Mouse (Mus musculus): Measurements from ENCODE around the gene Ccnt1. TPM values are rescaled to one million over a fixed set of nuclear protein-coding genes. Genes with fewer than 3 reads are reported as not detected.
A peak's percentile ranks its signal among the peaks of the same experiment; 100 is the strongest.

The Ccnt1 gene
- polyA plus RNA-seq, 1 experiment from 2014 or later, result 64.7 TPM

DNA sequence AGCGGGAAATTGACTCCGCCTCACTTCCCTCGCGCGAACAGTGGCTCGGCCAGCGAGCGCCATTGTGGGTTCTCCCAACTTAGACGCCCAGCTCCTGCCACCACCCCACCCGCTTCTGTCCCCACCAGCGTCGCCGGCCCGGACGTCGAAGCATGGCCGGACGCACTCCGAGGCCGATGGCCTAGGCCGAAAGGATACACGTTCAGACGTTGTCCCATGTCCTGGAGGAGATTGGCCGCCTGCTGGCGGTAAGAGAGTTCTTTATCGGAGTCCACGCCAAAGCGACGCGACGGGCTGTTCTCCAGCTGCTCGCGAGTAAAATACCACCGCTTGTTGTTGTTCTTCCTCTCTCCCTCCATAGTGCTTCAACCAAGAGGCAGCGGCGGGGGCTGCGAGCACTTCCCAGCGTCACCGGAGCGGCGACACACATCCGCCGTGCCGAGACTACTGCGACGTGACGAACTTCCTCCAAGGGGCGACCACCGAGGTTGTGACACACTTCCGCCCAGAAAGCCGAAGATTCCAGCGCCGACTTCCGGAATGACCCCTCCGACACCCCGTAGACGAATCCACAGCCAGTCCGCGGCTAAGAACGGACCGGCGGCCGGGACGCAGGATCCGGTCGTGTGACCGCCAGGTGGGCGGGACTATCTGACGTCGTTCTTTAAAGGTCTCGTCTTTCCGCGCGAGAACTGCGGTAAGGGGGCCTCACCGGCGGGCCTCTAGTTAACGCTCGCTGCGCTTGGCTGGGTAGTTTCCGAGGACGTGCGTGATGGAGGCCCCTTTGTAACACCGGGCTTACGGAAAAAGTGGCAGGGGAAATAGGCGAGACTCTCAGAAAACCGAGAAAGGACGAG, 3.2 kb downstream of the Ccnt1 start:
- Histone ChIP-seq H3K27me3 (no peaks in the 10 kb centered on the region), H3K4me1 (replicated peaks) (peaks cover 41% of the 10 kb centered on the region), H3K4me2 (peak overlapping the region; percentile 96), H3K36me3 (peaks cover 8% of the 10 kb centered on the region; the same call in 1 of the 2 replicates), H3K4me3 (peak overlapping the region; percentile 93), H3K27ac (replicated peaks) (peak overlapping the region; percentile 96), H3K9ac (peak overlapping the region; percentile 91), H3K9me3 (no peaks in the 10 kb centered on the region)
- ATAC-seq (ENCODE audit: low FRiP score, low read depth), result peak; percentile 98
- under 1% methylated on average over 88 of the region's 88 CpGs for WGBS

DNA sequence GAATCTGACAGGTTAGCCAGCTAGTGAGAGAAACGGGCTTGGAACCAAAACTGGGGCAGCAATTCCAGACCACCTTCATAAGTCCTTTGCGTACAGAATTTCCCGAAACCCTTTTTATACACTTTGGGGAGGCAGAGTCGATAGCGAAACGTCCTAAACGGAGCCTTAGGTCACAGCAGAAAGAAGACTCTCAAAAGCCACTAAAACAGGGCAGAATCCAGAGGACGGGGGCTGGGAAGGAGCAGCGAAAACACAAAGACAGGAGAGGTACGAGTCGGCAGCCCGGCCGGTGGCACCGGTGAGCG, 3.8 kb downstream of the Ccnt1 start:
- ATAC-seq (ENCODE audit: low FRiP score, low read depth), result no peak
- under 1% methylated on average over 15 of the region's 15 CpGs for WGBS
- H3K4me2 ChIP-seq, result peak overlapping the region; percentile 96

DNA sequence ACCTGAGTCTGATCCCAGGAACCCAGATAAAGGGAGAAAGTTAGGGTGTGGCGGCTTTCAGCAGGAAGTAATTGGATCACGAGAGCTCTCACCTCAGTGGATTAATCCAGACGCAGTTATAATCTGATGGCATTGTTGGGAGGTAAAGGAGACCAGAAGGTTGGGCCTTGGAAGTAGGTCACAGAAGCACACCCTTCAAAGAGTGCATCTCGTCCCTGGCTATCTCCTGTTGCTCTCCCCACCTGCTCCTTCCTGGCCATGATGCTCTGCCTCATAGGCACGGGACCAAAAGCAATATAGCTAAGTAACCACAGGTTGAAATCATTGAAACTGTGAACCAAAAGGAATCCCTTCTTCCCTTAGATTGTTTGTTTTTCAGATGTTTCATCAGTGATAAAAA, 13.5 kb downstream of the Ccnt1 start:
- no peak for ATAC-seq (ENCODE audit: low FRiP score, low read depth)

More for the DNA sequence above, 3.8 kb downstream of the Ccnt1 start:
- peak overlapping the region; percentile 86 for H3K9ac ChIP-seq
- H3K9me3 ChIP-seq, result no peaks in the 10 kb centered on the region
- H3K27ac ChIP-seq (replicated peaks), result peak overlapping the region; percentile 89
- H3K36me3 ChIP-seq, result peaks cover 8% of the 10 kb centered on the region; the same call in 1 of the 2 replicates
- H3K27me3 ChIP-seq, result no peaks in the 10 kb centered on the region
- peaks cover 41% of the 10 kb centered on the region for H3K4me1 ChIP-seq (replicated peaks)
- H3K4me3 ChIP-seq, result peak overlapping the region; percentile 93

DNA sequence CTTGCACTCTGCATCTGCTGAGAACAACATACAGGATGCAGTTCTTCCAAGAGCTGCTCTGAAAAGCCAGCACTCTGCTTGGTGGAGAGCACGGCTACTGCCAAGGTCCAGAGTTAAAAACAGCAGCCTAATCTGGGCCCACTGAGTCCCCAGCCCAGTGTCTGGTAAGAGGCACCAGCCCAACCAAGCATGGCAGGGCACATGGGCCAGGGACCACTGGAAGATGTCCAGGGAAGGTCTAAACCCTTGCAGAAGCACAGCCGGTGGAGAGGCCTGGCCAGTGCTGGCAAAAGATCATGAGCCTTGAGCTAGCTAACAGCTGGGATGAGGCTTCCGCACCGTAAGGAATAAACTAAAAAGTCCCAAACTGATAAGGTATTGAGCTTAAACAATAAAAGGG, 14.8 kb downstream of the Ccnt1 start:
- Histone ChIP-seq H3K36me3 (peaks cover 63% of the 10 kb centered on the region), H3K4me3 (no peak overlapping the region), H3K27me3 (no peaks in the 10 kb centered on the region), H3K9me3 (no peaks in the 10 kb centered on the region), H3K27ac (replicated peaks) (no peak overlapping the region), H3K4me1 (replicated peaks) (no peaks in the 10 kb centered on the region), H3K9ac (no peak overlapping the region), H3K4me2 (no peak overlapping the region)
- 90% methylated on average over 4 of the region's 4 CpGs for WGBS
- ATAC-seq (ENCODE audit: low FRiP score, low read depth), result no peak

More for the DNA sequence above, 13.5 kb downstream of the Ccnt1 start:
- H3K27ac ChIP-seq (replicated peaks), result no peak overlapping the region
- H3K4me1 ChIP-seq (replicated peaks), result no peaks in the 10 kb centered on the region
- no peaks in the 10 kb centered on the region for H3K9me3 ChIP-seq
- no peak overlapping the region for H3K4me3 ChIP-seq
- peaks cover 50% of the 10 kb centered on the region for H3K36me3 ChIP-seq
- no peaks in the 10 kb centered on the region for H3K27me3 ChIP-seq
- WGBS, result 92% methylated on average over 5 of the region's 5 CpGs
- no peak overlapping the region for H3K4me2 ChIP-seq
- no peak overlapping the region for H3K9ac ChIP-seq

DNA sequence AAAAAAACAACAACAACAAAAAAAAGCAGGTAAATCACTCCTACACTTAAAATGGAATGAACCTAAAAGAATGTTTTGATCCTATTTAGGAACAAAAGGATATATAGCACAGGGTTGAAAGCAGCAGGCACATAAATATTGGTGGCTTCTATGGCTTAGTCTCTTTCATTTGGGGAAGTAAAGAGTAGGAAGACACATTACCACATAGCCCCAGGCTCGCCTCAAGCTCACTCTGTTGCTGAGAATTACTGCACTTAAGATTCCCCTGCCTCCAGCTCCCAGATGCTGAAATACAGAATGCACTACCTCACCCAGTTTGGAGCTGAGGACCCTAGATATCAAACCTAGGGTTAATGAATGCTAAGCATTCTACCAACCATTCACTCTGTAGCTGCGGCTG, 18.0 kb downstream of the Ccnt1 start:
- Histone ChIP-seq H3K9me3 (no peaks in the 10 kb centered on the region), H3K9ac (no peak overlapping the region), H3K4me3 (no peak overlapping the region), H3K27me3 (no peaks in the 10 kb centered on the region), H3K4me2 (no peak overlapping the region), H3K36me3 (peaks cover 72% of the 10 kb centered on the region), H3K4me1 (replicated peaks) (no peaks in the 10 kb centered on the region), H3K27ac (replicated peaks) (no peak overlapping the region)
- 91% methylated on average over 2 of the region's 2 CpGs for WGBS
- ATAC-seq (ENCODE audit: low FRiP score, low read depth), result no peak

DNA sequence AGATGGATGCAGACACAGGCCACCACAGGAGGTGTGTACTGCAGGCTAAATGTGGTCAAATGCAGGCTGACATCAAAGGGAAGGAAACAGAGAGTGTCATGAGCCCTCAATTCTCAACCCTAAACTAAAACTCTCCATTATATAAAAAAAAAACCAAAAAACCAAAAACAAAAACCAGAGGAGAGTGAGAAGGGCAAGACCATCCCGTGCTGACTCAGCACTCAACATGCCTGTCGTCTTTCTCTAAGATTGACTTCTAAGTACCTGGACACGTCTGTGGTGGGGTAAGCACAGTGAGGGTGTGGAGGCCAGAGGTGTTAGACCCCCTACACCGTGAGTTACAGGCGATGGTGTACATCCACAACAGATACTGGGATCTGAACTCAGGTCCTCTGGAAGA, 23.9 kb downstream of the Ccnt1 start:
- Histone ChIP-seq H3K27ac (replicated peaks) (no peak overlapping the region), H3K9ac (no peak overlapping the region), H3K4me1 (replicated peaks) (no peaks in the 10 kb centered on the region), H3K36me3 (peaks cover 82% of the 10 kb centered on the region), H3K27me3 (no peaks in the 10 kb centered on the region), H3K4me2 (no peak overlapping the region), H3K9me3 (no peaks in the 10 kb centered on the region), H3K4me3 (no peak overlapping the region)
- ATAC-seq (ENCODE audit: low FRiP score, low read depth), result no peak
- 93% methylated on average over 5 of the region's 5 CpGs for WGBS

DNA sequence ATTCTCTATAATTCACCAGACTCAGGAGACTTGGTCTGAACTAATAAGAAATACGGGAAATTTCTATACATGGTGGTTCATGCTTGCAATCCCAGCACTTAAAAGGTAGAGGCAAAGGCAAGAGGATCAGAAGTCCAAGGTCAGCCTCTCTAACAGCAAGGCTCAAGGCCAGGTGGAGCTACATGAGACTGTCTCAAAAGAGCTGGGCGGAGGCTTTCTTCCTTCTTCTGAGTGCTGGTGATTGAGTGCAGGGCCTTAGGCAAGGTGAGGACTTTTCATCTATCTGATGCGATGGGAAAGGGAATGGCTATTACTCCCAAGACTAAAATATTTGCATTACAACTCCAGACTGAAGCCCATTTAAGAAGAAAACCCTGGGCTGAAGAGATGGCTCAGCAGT, 25.6 kb downstream of the Ccnt1 start:
- peaks cover 73% of the 10 kb centered on the region for H3K36me3 ChIP-seq
- no peaks in the 10 kb centered on the region for H3K4me1 ChIP-seq (replicated peaks)
- H3K4me3 ChIP-seq, result no peak overlapping the region
- ATAC-seq (ENCODE audit: low FRiP score, low read depth), result no peak
- H3K9ac ChIP-seq, result no peak overlapping the region
- H3K4me2 ChIP-seq, result no peak overlapping the region
- H3K27ac ChIP-seq (replicated peaks), result no peak overlapping the region
- H3K27me3 ChIP-seq, result no peaks in the 10 kb centered on the region
- 94% methylated on average over 3 of the region's 3 CpGs for WGBS
- H3K9me3 ChIP-seq, result no peaks in the 10 kb centered on the region

DNA sequence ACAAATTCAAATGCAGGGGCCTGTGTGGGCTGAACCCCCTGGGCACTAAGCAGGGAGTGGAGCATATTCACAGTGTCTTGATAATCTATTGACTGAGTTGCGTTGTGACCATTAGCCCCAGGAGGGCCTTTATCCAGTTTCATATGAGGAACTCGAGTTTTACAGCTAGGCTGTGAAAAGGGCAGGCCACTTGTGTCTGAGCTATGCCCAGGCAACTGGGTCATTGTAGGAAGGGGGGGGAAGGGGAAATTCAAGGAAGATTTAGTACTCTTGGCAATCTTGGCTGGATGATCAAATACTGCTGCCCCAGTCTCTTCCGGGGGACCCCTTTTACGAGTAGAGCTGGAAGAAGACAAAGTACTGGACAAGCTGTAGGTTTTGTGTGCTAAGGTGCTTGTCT, 27.4 kb downstream of the Ccnt1 start:
- Histone ChIP-seq H3K27me3 (no peaks in the 10 kb centered on the region), H3K4me2 (no peak overlapping the region), H3K9ac (no peak overlapping the region), H3K27ac (replicated peaks) (no peak overlapping the region), H3K4me1 (replicated peaks) (no peaks in the 10 kb centered on the region), H3K4me3 (no peak overlapping the region), H3K9me3 (no peaks in the 10 kb centered on the region), H3K36me3 (peaks cover 59% of the 10 kb centered on the region)
- ATAC-seq (ENCODE audit: low FRiP score, low read depth), result no peak
- 82% methylated on average over 4 of the region's 4 CpGs for WGBS

DNA sequence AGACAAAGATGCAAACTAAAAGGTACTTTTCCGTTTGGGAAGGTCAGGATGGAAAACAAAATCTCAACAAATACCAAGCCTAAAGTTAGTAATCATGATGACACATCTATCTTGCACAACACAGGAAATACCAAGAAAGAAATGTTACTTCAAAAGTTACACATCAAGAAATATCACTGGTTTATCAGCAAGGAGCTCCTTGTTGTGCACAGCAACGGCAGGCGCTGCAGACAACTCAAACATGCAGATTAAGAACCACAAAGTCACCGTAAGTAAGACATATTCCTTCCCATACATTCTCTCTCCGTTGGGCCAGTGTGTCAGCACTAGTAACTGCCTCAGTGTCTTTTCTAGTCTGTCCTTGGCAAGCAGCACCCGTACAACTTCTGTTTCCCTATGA, 29.7 kb downstream of the Ccnt1 start:
- ATAC-seq (ENCODE audit: low FRiP score, low read depth), result no peak
- WGBS, result 90% methylated on average over 6 of the region's 6 CpGs
- H3K27me3 ChIP-seq, result no peaks in the 10 kb centered on the region
- no peak overlapping the region for H3K4me2 ChIP-seq
- no peak overlapping the region for H3K4me3 ChIP-seq
- H3K9me3 ChIP-seq, result no peaks in the 10 kb centered on the region
- peaks cover 43% of the 10 kb centered on the region for H3K36me3 ChIP-seq
- no peak overlapping the region for H3K27ac ChIP-seq (replicated peaks)
- H3K9ac ChIP-seq, result no peak overlapping the region
- no peaks in the 10 kb centered on the region for H3K4me1 ChIP-seq (replicated peaks)

DNA sequence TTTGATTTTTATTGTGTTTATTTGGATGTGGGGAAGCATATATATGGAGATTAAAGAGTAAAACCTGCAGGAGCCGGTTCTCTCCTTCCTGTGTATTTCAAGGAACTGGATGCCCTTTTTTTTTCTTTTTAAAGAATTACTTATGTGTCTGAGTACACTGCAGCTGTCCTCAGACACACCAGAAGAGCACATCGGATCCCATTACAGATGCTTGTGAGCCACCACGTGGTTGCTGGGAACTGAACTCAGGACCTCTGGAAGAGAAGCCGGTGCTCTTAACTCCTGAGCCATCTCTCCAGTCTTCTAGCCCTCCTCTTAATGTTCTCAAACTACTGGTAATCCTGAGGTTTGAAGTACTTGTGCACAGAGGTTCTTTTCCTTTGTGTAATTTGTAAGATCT, 32.8 kb downstream of the Ccnt1 start:
- peaks cover 15% of the 10 kb centered on the region for H3K36me3 ChIP-seq
- no peak for ATAC-seq (ENCODE audit: low FRiP score, low read depth)
- WGBS, result 75% methylated on average over 4 of the region's 4 CpGs

DNA sequence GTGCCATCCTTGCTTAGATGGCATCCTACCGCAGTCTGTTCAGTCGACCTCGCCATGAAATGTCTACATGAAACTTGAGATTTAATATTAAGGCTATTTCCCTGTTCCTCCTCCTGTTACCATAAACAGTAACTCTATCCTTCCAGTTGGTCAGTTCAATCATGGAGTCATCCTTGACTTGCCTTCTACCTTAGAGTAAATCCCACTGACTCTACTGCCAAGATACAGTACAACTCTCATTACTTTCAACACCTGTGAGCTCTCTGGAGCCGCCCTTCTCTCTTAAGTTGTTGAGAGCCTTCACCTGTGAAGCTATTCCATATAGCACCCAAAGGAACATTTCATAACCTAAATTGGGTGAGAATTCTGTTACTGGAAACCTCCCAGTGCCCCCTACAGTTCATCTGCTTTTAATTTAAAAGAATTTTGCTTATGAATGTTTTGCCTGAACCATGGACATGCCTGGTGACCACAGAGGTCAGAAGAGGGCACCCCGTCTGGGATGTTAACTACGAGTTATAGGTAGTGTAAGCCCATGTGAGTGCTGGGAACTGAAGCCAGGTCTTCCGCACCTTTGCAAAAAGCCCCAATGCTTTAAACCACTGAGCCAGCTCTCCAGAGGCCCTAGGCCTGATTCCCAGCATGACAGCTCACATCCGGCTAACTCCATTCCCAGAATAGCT, 33.8 kb downstream of the Ccnt1 start:
- no peaks in the 10 kb centered on the region for H3K27me3 ChIP-seq
- H3K9ac ChIP-seq, result no peak overlapping the region
- H3K27ac ChIP-seq (replicated peaks), result no peak overlapping the region
- ATAC-seq (ENCODE audit: low FRiP score, low read depth), result no peak
- 89% methylated on average over 8 of the region's 8 CpGs for WGBS
- no peak overlapping the region for H3K4me3 ChIP-seq
- H3K9me3 ChIP-seq, result no peaks in the 10 kb centered on the region
- peaks cover 12% of the 10 kb centered on the region for H3K4me1 ChIP-seq (replicated peaks)
- H3K4me2 ChIP-seq, result no peak overlapping the region
- peaks cover 9% of the 10 kb centered on the region for H3K36me3 ChIP-seq

More for the DNA sequence above, 32.8 kb downstream of the Ccnt1 start:
- Histone ChIP-seq H3K4me2 (no peak overlapping the region), H3K4me1 (replicated peaks) (peaks cover 2% of the 10 kb centered on the region), H3K9me3 (no peaks in the 10 kb centered on the region), H3K27me3 (no peaks in the 10 kb centered on the region), H3K4me3 (no peak overlapping the region), H3K9ac (no peak overlapping the region), H3K27ac (replicated peaks) (no peak overlapping the region)

DNA sequence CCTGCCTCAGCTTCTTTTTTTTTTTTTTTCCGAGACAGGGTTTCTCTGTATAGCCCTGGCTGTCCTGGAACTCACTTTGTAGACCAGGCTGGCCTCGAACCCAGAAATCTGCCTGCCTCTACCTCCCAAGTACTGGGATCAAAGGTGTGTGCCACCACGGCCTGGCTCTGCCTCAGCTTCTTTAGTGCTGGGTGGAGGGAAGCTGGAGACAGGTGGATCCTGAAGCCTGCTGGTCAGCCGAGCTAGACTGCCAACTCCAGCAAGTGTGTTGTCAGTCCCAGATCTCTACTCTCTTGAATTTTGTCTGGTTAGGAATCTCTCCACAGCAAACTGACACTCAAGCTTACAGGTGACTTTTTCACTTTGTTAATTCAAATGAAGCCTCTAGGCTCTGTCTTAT, 34.8 kb downstream of the Ccnt1 start:
- Histone ChIP-seq H3K27ac (replicated peaks) (no peak overlapping the region), H3K4me3 (no peak overlapping the region), H3K9ac (no peak overlapping the region), H3K36me3 (peaks cover 7% of the 10 kb centered on the region), H3K4me1 (replicated peaks) (peaks cover 22% of the 10 kb centered on the region), H3K4me2 (no peak overlapping the region), H3K9me3 (no peaks in the 10 kb centered on the region), H3K27me3 (no peaks in the 10 kb centered on the region)
- WGBS, result 93% methylated on average over 4 of the region's 4 CpGs
- no peak for ATAC-seq (ENCODE audit: low FRiP score, low read depth)

Data from hindbrain, embryonic 15.5 days (tissue).